Mouse (Mus musculus): ENCODE measurements around the gene Ppp1r37. TPM values are rescaled to one million over a fixed set of nuclear protein-coding genes. Genes with fewer than 3 reads are reported as not detected.

Ppp1r37 gene
- polyA plus RNA-seq, 1 experiment from 2014 or later, result 30.3 TPM

- ATAC-seq (ENCODE audit: insufficient number of reproducible peaks, insufficient read depth, low FRiP score, low TSS enrichment, low read depth), result no peak
- peak overlapping the region; percentile 60; the same call in 1 of the 2 replicates for H3K27ac ChIP-seq
- H3K36me3 ChIP-seq, result no peaks in the 10 kb centered on the region; the same call in 1 of the 2 replicates
- H3K4me3 ChIP-seq, result peak overlapping the region; percentile 79
- H3K4me2 ChIP-seq, result peak overlapping the region; percentile 96
- peak overlapping the region; percentile 89 for H3K9ac ChIP-seq
- no peaks in the 10 kb centered on the region for H3K27me3 ChIP-seq
- 9% methylated on average over 15 of the region's 15 CpGs for WGBS
- H3K4me1 ChIP-seq, result peaks cover 22% of the 10 kb centered on the region
- H3K9me3 ChIP-seq, result no peaks in the 10 kb centered on the region
Measured at GRCm38 (mm10) chr7:19508924-19509568, 53.8 kb downstream of the Ppp1r37 start.

DNA sequence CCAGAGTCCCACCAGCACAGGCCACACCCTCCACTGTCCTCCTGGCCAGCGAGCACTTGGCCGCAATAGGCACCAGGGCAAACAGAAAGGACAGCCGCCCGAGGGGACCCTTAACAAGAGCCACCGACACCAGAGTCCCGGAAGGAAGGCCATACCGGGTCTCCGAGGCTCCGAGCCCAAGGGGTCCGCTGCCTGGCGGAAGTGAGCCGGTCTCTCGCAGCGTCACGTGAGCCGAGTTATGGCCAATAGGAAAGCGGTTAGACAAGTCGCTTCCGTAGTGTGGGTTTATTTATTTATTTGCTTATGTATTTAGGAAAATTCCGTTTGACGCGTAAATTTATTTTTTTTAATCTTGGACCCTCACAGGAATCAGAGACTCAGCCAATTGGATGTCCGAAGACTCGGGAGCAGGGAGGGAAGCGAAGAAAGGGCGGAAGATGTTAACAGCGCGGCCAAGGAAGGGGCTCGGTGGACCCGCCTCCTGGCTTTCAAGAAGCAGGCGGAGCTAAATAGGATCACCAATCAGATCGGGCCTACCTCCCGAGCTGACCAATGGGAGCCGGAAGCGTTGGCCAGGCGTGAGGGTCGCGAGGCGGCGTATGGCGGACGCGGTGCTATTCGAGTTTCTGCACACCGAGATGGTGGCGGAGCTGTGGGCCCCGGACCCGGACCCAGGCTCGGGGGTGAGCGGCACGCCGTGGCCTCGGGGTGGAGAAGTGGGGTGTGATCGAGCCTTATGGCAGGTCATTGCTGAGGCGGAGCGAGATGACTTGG, 54.5 kb downstream of the Ppp1r37 start, which contains the start of the genes Bloc1s3 and Trappc6a:
TSS of gene Bloc1s3 (minus strand) at position 218 of the 774 bp plus-strand sequence.
TSS of gene Trappc6a (plus strand) at position 246 of the 774 bp plus-strand sequence.
- H3K36me3 ChIP-seq, result no peaks in the 10 kb centered on the region; the same call in 1 of the 2 replicates
- peak within 1 kb of the TSS; percentile 79 for H3K4me3 ChIP-seq
- H3K9me3 ChIP-seq, result no peaks in the 10 kb centered on the region
- no peaks in the 10 kb centered on the region for H3K27me3 ChIP-seq
- peaks cover 22% of the 10 kb centered on the region for H3K4me1 ChIP-seq
- ATAC-seq (ENCODE audit: insufficient number of reproducible peaks, insufficient read depth, low FRiP score, low TSS enrichment, low read depth), result peak; percentile 90
- peak within 1 kb of the TSS; percentile 75 for H3K27ac ChIP-seq
- H3K9ac ChIP-seq, result peak within 1 kb of the TSS; percentile 89
- peak within 1 kb of the TSS; percentile 96 for H3K4me2 ChIP-seq
- WGBS, result under 1% methylated on average over 56 of the region's 56 CpGs

GRCm38 (mm10) chr7:19507612-19507981, 55.3 kb downstream of the Ppp1r37 start:
- ATAC-seq (ENCODE audit: insufficient number of reproducible peaks, insufficient read depth, low FRiP score, low TSS enrichment, low read depth), result no peak
- Histone ChIP-seq H3K4me1 (peaks cover 22% of the 10 kb centered on the region), H3K9me3 (no peaks in the 10 kb centered on the region), H3K4me3 (peak overlapping the region; percentile 79), H3K4me2 (peak overlapping the region; percentile 96), H3K27me3 (no peaks in the 10 kb centered on the region), H3K36me3 (no peaks in the 10 kb centered on the region; the same call in 1 of the 2 replicates), H3K27ac (peak overlapping the region; percentile 75), H3K9ac (peak overlapping the region; percentile 89)
- 4% methylated on average over 18 of the region's 18 CpGs for WGBS

DNA sequence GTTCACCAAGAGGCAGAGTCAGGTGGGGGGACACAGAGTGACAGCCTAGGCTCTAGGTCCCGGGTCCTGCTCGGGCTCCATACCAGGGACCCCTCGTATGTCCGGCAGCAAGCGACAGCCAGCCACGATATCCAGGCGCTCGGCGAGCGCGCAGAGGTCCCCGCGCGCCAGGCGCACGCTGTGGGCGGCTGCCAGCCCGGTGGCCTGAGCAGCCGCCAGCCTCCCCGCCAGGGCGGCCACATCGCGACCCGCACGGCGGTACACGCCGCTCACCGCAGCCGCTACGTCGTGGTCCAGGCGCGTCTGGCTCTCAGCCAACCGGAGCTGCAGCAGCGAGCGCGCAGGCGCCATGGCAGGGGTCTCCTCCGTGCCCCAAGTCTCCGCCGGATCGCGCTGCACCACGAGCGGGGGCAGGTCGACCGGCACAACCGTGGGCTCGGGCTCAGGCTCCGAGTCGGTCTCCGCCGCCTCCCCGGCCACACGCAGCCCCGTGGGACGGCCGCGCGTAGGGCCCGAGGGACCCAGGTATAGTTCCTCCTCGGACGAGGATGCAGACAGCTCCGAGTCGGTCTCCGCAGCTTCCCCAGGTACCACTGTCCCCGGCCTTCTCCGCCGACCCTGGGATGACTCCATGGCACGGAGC, 55.8 kb downstream of the Ppp1r37 start:
- Histone ChIP-seq H3K4me1 (peaks cover 22% of the 10 kb centered on the region), H3K4me2 (peak overlapping the region; percentile 96), H3K27me3 (no peaks in the 10 kb centered on the region), H3K9ac (peak overlapping the region; percentile 89), H3K9me3 (no peaks in the 10 kb centered on the region), H3K27ac (peak overlapping the region; percentile 75; the same call in 1 of the 2 replicates), H3K36me3 (no peaks in the 10 kb centered on the region; the same call in 1 of the 2 replicates), H3K4me3 (peak overlapping the region; percentile 79)
- no peak for ATAC-seq (ENCODE audit: insufficient number of reproducible peaks, insufficient read depth, low FRiP score, low TSS enrichment, low read depth)
- under 1% methylated on average over 71 of the region's 71 CpGs for WGBS

DNA sequence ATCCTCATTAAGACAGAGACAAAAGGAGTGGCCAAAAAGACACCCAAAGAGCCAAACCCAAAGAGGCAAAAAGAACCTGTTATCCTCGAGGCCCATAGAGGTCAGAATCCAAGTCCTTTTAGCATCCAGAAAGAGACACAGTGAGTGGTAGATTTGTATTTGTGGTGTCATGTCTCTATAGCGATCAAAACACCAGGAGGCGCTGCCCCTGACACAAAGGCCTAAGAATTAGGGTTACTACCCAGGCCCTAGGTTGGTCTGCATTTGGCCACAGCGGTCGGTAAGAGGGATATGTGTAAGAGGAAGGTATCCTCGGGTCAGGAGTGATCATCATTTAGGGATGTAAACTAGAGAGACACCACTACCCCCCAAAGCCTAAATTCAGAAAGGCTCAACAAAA, 56.5 kb downstream of the Ppp1r37 start:
- H3K9ac ChIP-seq, result peak overlapping the region; percentile 89; the same call in 1 of the 2 replicates
- no peaks in the 10 kb centered on the region for H3K9me3 ChIP-seq
- ATAC-seq (ENCODE audit: insufficient number of reproducible peaks, insufficient read depth, low FRiP score, low TSS enrichment, low read depth), result no peak
- no peaks in the 10 kb centered on the region for H3K27me3 ChIP-seq
- WGBS, result 29% methylated on average over 6 of the region's 6 CpGs
- H3K4me1 ChIP-seq, result peaks cover 22% of the 10 kb centered on the region
- H3K27ac ChIP-seq, result no peak overlapping the region
- H3K36me3 ChIP-seq, result no peaks in the 10 kb centered on the region; the same call in 1 of the 2 replicates
- peak overlapping the region; percentile 96 for H3K4me2 ChIP-seq
- peak overlapping the region; percentile 79 for H3K4me3 ChIP-seq

DNA sequence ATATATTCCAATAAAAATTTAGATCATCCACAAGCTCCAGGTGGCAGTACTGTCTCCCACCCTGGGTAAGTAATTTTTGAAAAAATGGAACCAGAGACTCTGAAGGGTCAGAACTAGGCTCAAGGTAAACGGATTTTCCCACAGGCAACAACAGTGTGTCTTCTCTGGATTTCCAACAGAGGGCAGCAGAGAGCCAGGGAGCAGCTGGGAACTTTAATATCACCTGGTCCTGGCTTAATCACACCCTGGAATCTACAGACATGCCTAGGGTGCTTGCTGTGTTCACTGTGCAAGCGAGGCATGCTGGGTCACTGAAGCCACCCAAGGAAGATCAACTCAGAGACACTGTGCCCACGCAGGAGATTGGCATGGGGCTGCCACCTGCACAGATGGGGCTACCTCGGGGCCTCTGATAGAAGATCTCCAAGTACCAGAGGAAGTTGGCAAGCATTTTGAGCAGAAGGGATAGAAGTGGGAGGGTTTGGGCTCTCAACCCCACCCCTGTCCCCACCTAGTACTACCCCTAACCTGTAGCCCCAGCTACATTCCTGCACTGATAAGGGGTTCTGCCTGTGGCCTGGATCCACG, 59.3 kb downstream of the Ppp1r37 start:
- no peaks in the 10 kb centered on the region for H3K36me3 ChIP-seq
- 40% methylated on average over 5 of the region's 5 CpGs for WGBS
- H3K9ac ChIP-seq, result no peak overlapping the region
- H3K9me3 ChIP-seq, result no peaks in the 10 kb centered on the region
- no peak for ATAC-seq (ENCODE audit: insufficient number of reproducible peaks, insufficient read depth, low FRiP score, low TSS enrichment, low read depth)
- no peaks in the 10 kb centered on the region for H3K27me3 ChIP-seq
- H3K4me2 ChIP-seq, result no peak overlapping the region
- peaks cover 13% of the 10 kb centered on the region for H3K4me1 ChIP-seq
- no peak overlapping the region for H3K27ac ChIP-seq
- no peak overlapping the region for H3K4me3 ChIP-seq

DNA sequence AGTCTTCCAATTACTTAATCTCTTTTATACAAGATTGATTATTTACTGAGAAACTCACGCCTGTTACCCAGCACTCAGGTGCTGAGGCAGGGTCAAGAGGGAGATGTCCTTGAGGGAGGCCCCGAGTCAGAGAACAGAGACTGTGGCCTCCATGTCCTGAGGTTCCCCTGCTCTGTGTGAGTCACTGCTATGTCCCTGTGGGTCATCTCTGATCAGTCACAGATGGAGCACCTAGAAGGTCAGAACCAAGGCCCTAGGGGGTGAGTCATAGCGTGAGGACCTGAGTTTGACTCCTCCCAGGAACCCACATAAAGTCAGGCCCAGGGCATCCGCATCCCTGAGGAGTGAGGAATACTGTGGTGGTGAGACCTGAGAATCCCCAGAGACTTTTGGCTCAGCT, 61.2 kb downstream of the Ppp1r37 start:
- Histone ChIP-seq H3K36me3 (no peaks in the 10 kb centered on the region), H3K4me3 (no peak overlapping the region), H3K9ac (no peak overlapping the region), H3K4me1 (peaks cover 6% of the 10 kb centered on the region; the same call in 1 of the 2 replicates), H3K9me3 (no peaks in the 10 kb centered on the region), H3K27me3 (no peaks in the 10 kb centered on the region), H3K4me2 (no peak overlapping the region), H3K27ac (no peak overlapping the region)
- WGBS, result 57% methylated on average over 4 of the region's 4 CpGs
- no peak for ATAC-seq (ENCODE audit: insufficient number of reproducible peaks, insufficient read depth, low FRiP score, low TSS enrichment, low read depth)

GRCm38 (mm10) chr7:19500420-19501363, 62.2 kb downstream of the Ppp1r37 start:
- no peak for ATAC-seq (ENCODE audit: insufficient number of reproducible peaks, insufficient read depth, low FRiP score, low TSS enrichment, low read depth)
- H3K4me1 ChIP-seq, result peaks cover 3% of the 10 kb centered on the region; the same call in 1 of the 2 replicates
- no peak overlapping the region for H3K27ac ChIP-seq
- 64% methylated on average over 12 of the region's 12 CpGs for WGBS
- H3K36me3 ChIP-seq, result no peaks in the 10 kb centered on the region
- H3K9ac ChIP-seq, result no peak overlapping the region
- no peaks in the 10 kb centered on the region; the same call in 1 of the 2 replicates for H3K27me3 ChIP-seq
- H3K4me2 ChIP-seq, result no peak overlapping the region
- no peak overlapping the region for H3K4me3 ChIP-seq
- no peaks in the 10 kb centered on the region for H3K9me3 ChIP-seq

DNA sequence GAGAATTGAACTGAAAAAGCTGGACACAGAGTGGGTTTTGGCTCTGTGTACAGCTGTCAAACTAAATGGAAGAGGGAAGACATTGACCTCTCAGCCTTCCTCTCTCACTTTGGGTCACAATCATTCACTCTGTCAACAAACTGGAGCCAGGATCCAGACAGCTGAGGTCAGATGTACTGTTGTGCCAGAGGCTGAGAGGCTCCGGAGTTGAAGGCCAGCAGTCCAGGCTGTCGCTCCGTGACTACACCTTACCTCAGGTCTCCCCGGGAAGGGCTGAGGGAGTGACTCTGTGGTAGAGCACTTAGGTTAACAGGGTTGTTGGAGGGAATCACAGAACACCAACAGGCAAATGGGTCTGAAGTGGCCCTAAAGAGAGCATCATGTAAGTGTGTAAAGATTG, 64.5 kb downstream of the Ppp1r37 start:
- no peaks in the 10 kb centered on the region for H3K36me3 ChIP-seq

DNA sequence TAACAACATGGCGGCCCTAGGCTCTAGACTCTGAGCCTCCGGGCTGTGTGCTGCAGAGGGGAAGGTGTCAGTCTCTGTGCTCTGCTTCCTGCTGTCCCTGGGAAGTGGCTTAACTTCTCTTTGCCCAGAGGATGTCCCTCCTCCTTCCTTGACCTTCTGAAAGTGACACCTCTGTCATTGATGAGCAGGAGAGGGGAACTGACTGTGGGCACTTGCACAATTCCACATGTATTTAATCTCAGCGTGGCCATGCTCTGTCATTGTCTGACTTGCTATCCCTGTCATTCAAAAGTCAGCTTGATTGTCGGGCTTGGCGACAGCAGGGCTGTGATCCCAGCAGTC, 66.7 kb downstream of the Ppp1r37 start:
- ATAC-seq (ENCODE audit: insufficient number of reproducible peaks, insufficient read depth, low FRiP score, low TSS enrichment, low read depth), result no peak
- H3K27me3 ChIP-seq, result peaks cover 20% of the 10 kb centered on the region
- WGBS, result 52% methylated on average over 5 of the region's 5 CpGs
- H3K4me1 ChIP-seq, result peaks cover 19% of the 10 kb centered on the region
- no peak overlapping the region for H3K4me3 ChIP-seq
- no peak overlapping the region for H3K4me2 ChIP-seq
- no peaks in the 10 kb centered on the region for H3K36me3 ChIP-seq
- H3K9me3 ChIP-seq, result no peaks in the 10 kb centered on the region
- H3K27ac ChIP-seq, result no peak overlapping the region
- no peak overlapping the region for H3K9ac ChIP-seq

More for the DNA sequence above, 64.5 kb downstream of the Ppp1r37 start:
- no peak overlapping the region for H3K9ac ChIP-seq
- no peak overlapping the region for H3K4me3 ChIP-seq
- 75% methylated on average over 4 of the region's 4 CpGs for WGBS
- ATAC-seq (ENCODE audit: insufficient number of reproducible peaks, insufficient read depth, low FRiP score, low TSS enrichment, low read depth), result no peak
- H3K9me3 ChIP-seq, result no peaks in the 10 kb centered on the region
- no peak overlapping the region for H3K27ac ChIP-seq
- no peak overlapping the region for H3K4me2 ChIP-seq
- peaks cover 2% of the 10 kb centered on the region; the same call in 1 of the 2 replicates for H3K27me3 ChIP-seq
- H3K4me1 ChIP-seq, result peaks cover 11% of the 10 kb centered on the region; the same call in 1 of the 2 replicates

Data from embryonic facial prominence, embryonic 13.5 days (tissue).